Mouse (Mus musculus): Measurements from ENCODE around the gene Slc26a11. TPM values are rescaled to one million over a fixed set of nuclear protein-coding genes. Genes with fewer than 3 reads are reported as not detected.

The Slc26a11 gene
- polyA plus RNA-seq, 1 experiment from 2014 or later: 5.1 TPM

DNA sequence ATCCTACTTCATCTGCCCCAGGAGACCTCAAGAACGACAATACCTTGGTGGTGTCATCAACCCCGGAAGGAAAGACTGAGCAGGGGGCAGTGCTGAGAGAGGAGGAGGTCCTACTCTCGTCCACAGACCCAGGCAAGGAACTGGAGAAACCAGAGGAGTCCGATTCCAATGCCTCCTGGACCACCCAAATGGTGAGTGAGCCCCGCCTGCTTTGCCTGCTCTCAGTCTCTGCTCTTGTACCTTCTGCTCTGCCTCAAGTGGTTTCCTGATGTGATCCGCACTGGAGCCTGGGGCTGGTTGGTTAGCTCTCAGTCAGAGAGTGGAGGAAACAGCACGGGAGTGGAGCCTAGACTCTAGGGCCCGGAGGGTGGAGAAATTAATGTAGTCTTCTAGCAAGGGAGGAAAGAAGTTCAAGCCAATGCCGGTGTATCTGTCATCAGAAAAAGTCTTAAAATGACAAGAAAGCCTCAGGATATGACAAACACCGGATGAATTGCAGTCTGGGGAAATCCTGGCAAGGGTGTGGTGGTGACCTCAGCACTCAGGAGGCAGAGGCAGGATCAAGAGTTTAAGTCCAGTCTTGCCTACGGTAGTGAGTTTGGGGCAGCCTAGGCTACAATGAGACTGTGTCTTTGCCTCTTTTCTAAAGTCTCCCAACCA is 47.3 kb downstream of the Slc26a11 start:
- ATAC-seq (replicated peaks; ENCODE audit: low FRiP score): no peak
- H3K4me1 ChIP-seq (replicated peaks; ENCODE audit: control insufficient read depth, insufficient read depth, low read length): no peaks in the 10 kb centered on the region; the same call in 1 of the 2 replicates
- no peak overlapping the region for H3K27ac ChIP-seq (ENCODE audit: low read depth, low read length)
- H3K27me3 ChIP-seq (replicated peaks; ENCODE audit: control insufficient read depth, insufficient read depth, low read length): no peaks in the 10 kb centered on the region
- H3K4me3 ChIP-seq (ENCODE audit: low read depth, low read length): no peak overlapping the region
- H3K4me2 ChIP-seq: no peak overlapping the region
- WGBS: 55% methylated on average over 11 of the region's 11 CpGs
- H3K36me3 ChIP-seq (ENCODE audit: control insufficient read depth, insufficient read depth, low read length): peaks cover 3% of the 10 kb centered on the region
- no peak for DNase-seq (ENCODE audit: low spot score)
- no peak overlapping the region for H3K9ac ChIP-seq (ENCODE audit: low read depth, low read length)
- H3K9me3 ChIP-seq (ENCODE audit: control insufficient read depth, low read length): no peaks in the 10 kb centered on the region

DNA sequence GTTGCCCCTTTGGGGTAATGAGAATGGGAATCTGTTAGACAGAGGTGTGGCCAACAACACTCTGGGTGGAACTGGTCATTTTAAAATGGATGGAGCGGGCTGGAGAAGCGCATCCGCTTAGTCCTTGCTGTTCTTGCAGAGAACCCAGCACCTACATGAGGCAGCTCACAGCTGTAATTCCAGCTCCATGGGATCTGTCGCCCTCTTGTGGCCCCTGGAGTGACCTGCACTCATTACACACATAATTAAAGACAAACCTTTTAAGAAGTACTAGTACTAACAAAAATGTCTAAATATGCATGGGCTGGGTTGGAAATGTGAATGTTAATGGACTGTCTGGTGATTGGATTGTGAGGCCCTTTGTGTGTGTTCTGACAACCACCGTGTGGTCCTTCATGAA is 49.3 kb downstream of the Slc26a11 start:
- 61% methylated on average over 5 of the region's 5 CpGs for WGBS
- Histone ChIP-seq H3K9me3 (ENCODE audit: control insufficient read depth, low read length) (no peaks in the 10 kb centered on the region), H3K27ac (ENCODE audit: low read depth, low read length) (no peak overlapping the region), H3K4me3 (ENCODE audit: low read depth, low read length) (no peak overlapping the region), H3K4me2 (no peak overlapping the region), H3K36me3 (ENCODE audit: control insufficient read depth, insufficient read depth, low read length) (peaks cover 6% of the 10 kb centered on the region), H3K9ac (ENCODE audit: low read depth, low read length) (no peak overlapping the region), H3K27me3 (replicated peaks; ENCODE audit: control insufficient read depth, insufficient read depth, low read length) (no peaks in the 10 kb centered on the region), H3K4me1 (replicated peaks; ENCODE audit: control insufficient read depth, insufficient read depth, low read length) (no peaks in the 10 kb centered on the region; the same call in 1 of the 2 replicates)
- ATAC-seq (replicated peaks; ENCODE audit: low FRiP score) (no peak), DNase-seq (ENCODE audit: low spot score) (no peak)

GRCm38 (mm10) chr11:119407381-119407780 is 52.0 kb downstream of the Slc26a11 start:
- Histone ChIP-seq H3K4me2 (no peak overlapping the region), H3K27ac (ENCODE audit: low read depth, low read length) (no peak overlapping the region), H3K4me3 (ENCODE audit: low read depth, low read length) (no peak overlapping the region), H3K9ac (ENCODE audit: low read depth, low read length) (no peak overlapping the region), H3K27me3 (replicated peaks; ENCODE audit: control insufficient read depth, insufficient read depth, low read length) (no peaks in the 10 kb centered on the region), H3K4me1 (replicated peaks; ENCODE audit: control insufficient read depth, insufficient read depth, low read length) (no peaks in the 10 kb centered on the region; the same call in 1 of the 2 replicates), H3K9me3 (ENCODE audit: control insufficient read depth, low read length) (no peaks in the 10 kb centered on the region), H3K36me3 (ENCODE audit: control insufficient read depth, insufficient read depth, low read length) (peaks cover 10% of the 10 kb centered on the region)
- ATAC-seq (replicated peaks; ENCODE audit: low FRiP score): no peak
- 91% methylated on average over 6 of the region's 6 CpGs for WGBS
- no peak for DNase-seq (ENCODE audit: low spot score)

DNA sequence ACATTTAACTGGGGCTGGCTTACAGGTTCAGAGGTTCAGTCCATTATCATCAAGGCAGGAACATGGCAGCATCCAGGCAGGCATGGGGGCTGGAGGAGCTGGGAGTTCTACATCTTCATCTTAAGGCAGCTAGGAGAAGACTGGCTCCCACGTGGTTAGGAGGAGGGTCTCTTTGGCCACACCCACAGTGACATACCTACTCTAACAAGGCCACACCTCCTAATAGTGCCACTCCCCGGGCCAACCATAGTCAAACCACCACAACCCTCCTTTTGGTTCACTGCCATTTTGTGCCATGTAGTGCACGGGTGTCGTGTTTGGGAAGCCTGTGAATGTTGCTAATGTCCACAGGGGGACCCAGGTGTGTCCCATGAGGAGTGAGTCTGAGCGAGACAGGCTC is 52.6 kb downstream of the Slc26a11 start:
- Histone ChIP-seq H3K4me1 (replicated peaks; ENCODE audit: control insufficient read depth, insufficient read depth, low read length) (no peaks in the 10 kb centered on the region; the same call in 1 of the 2 replicates), H3K4me3 (ENCODE audit: low read depth, low read length) (no peak overlapping the region), H3K27me3 (replicated peaks; ENCODE audit: control insufficient read depth, insufficient read depth, low read length) (no peaks in the 10 kb centered on the region), H3K27ac (ENCODE audit: low read depth, low read length) (no peak overlapping the region), H3K36me3 (ENCODE audit: control insufficient read depth, insufficient read depth, low read length) (peaks cover 10% of the 10 kb centered on the region), H3K4me2 (no peak overlapping the region), H3K9ac (ENCODE audit: low read depth, low read length) (no peak overlapping the region), H3K9me3 (ENCODE audit: control insufficient read depth, low read length) (no peaks in the 10 kb centered on the region)
- WGBS: 52% methylated on average over 5 of the region's 5 CpGs
- no peak for DNase-seq (ENCODE audit: low spot score)
- no peak for ATAC-seq (replicated peaks; ENCODE audit: low FRiP score)

GRCm38 (mm10) chr11:119419327-119420118 is 64.2 kb downstream of the Slc26a11 start:
- Histone ChIP-seq H3K27ac (ENCODE audit: low read depth, low read length) (0 out of 2 replicates have a peak overlapping the region, but pooled peaks have one; percentile 1), H3K27me3 (replicated peaks; ENCODE audit: control insufficient read depth, insufficient read depth, low read length) (no peaks in the 10 kb centered on the region), H3K4me3 (ENCODE audit: low read depth, low read length) (no peak overlapping the region), H3K36me3 (ENCODE audit: control insufficient read depth, insufficient read depth, low read length) (peaks cover 4% of the 10 kb centered on the region; the same call in 1 of the 2 replicates), H3K4me2 (no peak overlapping the region), H3K4me1 (replicated peaks; ENCODE audit: control insufficient read depth, insufficient read depth, low read length) (no peaks in the 10 kb centered on the region; the same call in 1 of the 2 replicates), H3K9ac (ENCODE audit: low read depth, low read length) (0 out of 2 replicates have a peak overlapping the region, but pooled peaks have one; percentile 21), H3K9me3 (ENCODE audit: control insufficient read depth, low read length) (no peaks in the 10 kb centered on the region)
- DNase-seq (ENCODE audit: low spot score) (no peak), ATAC-seq (replicated peaks; ENCODE audit: low FRiP score) (no peak)
- 42% methylated on average over 16 of the region's 16 CpGs for WGBS

- ATAC-seq (replicated peaks; ENCODE audit: low FRiP score): no peak
- H3K27ac ChIP-seq (ENCODE audit: low read depth, low read length): no peak overlapping the region
- WGBS: 81% methylated on average over 5 of the region's 5 CpGs
- H3K9me3 ChIP-seq (ENCODE audit: control insufficient read depth, low read length): no peaks in the 10 kb centered on the region
- H3K27me3 ChIP-seq (replicated peaks; ENCODE audit: control insufficient read depth, insufficient read depth, low read length): no peaks in the 10 kb centered on the region
- no peak overlapping the region for H3K9ac ChIP-seq (ENCODE audit: low read depth, low read length)
- peaks cover 4% of the 10 kb centered on the region; the same call in 1 of the 2 replicates for H3K36me3 ChIP-seq (ENCODE audit: control insufficient read depth, insufficient read depth, low read length)
- H3K4me1 ChIP-seq (replicated peaks; ENCODE audit: control insufficient read depth, insufficient read depth, low read length): no peaks in the 10 kb centered on the region; the same call in 1 of the 2 replicates
- no peak overlapping the region for H3K4me2 ChIP-seq
- no peak overlapping the region for H3K4me3 ChIP-seq (ENCODE audit: low read depth, low read length)
- DNase-seq (ENCODE audit: low spot score): no peak
Measured at GRCm38 (mm10) chr11:119420426-119420825, 65.1 kb downstream of the Slc26a11 start.

GRCm38 (mm10) chr11:119427431-119427830 is 72.1 kb downstream of the Slc26a11 start:
- Histone ChIP-seq H3K36me3 (ENCODE audit: control insufficient read depth, insufficient read depth, low read length) (peaks cover under 1% of the 10 kb centered on the region; the same call in 1 of the 2 replicates), H3K27me3 (replicated peaks; ENCODE audit: control insufficient read depth, insufficient read depth, low read length) (no peaks in the 10 kb centered on the region), H3K9ac (ENCODE audit: low read depth, low read length) (no peak overlapping the region), H3K9me3 (ENCODE audit: control insufficient read depth, low read length) (no peaks in the 10 kb centered on the region), H3K4me2 (no peak overlapping the region), H3K27ac (ENCODE audit: low read depth, low read length) (no peak overlapping the region), H3K4me1 (replicated peaks; ENCODE audit: control insufficient read depth, insufficient read depth, low read length) (peaks cover 11% of the 10 kb centered on the region), H3K4me3 (ENCODE audit: low read depth, low read length) (no peak overlapping the region)
- ATAC-seq (replicated peaks; ENCODE audit: low FRiP score): no peak
- no peak for DNase-seq (ENCODE audit: low spot score)
- WGBS: 74% methylated on average over 6 of the region's 6 CpGs

GRCm38 (mm10) chr11:119427986-119428385 is 72.6 kb downstream of the Slc26a11 start:
- 83% methylated on average over 5 of the region's 5 CpGs for WGBS
- H3K9ac ChIP-seq (ENCODE audit: low read depth, low read length): no peak overlapping the region
- no peaks in the 10 kb centered on the region; the same call in 1 of the 2 replicates for H3K36me3 ChIP-seq (ENCODE audit: control insufficient read depth, insufficient read depth, low read length)

More at GRCm38 (mm10) chr11:119427986-119428385, 72.6 kb downstream of the Slc26a11 start:
- DNase-seq (ENCODE audit: low spot score): no peak
- Histone ChIP-seq H3K4me3 (ENCODE audit: low read depth, low read length) (no peak overlapping the region), H3K4me2 (peak overlapping the region; percentile 59), H3K9me3 (ENCODE audit: control insufficient read depth, low read length) (no peaks in the 10 kb centered on the region), H3K27ac (ENCODE audit: low read depth, low read length) (no peak overlapping the region), H3K27me3 (replicated peaks; ENCODE audit: control insufficient read depth, insufficient read depth, low read length) (no peaks in the 10 kb centered on the region), H3K4me1 (replicated peaks; ENCODE audit: control insufficient read depth, insufficient read depth, low read length) (peaks cover 11% of the 10 kb centered on the region)
- ATAC-seq (replicated peaks; ENCODE audit: low FRiP score): no peak

Measured in liver, embryonic 11.5 days (tissue).